Mouse (Mus musculus): ENCODE measurements around the gene Plekhg1.

The Plekhg1 gene

GRCm38 (mm10) chr10:3743826-3744225 is 3.7 kb downstream of the Plekhg1 start:
- no peak for DNase-seq

DNA sequence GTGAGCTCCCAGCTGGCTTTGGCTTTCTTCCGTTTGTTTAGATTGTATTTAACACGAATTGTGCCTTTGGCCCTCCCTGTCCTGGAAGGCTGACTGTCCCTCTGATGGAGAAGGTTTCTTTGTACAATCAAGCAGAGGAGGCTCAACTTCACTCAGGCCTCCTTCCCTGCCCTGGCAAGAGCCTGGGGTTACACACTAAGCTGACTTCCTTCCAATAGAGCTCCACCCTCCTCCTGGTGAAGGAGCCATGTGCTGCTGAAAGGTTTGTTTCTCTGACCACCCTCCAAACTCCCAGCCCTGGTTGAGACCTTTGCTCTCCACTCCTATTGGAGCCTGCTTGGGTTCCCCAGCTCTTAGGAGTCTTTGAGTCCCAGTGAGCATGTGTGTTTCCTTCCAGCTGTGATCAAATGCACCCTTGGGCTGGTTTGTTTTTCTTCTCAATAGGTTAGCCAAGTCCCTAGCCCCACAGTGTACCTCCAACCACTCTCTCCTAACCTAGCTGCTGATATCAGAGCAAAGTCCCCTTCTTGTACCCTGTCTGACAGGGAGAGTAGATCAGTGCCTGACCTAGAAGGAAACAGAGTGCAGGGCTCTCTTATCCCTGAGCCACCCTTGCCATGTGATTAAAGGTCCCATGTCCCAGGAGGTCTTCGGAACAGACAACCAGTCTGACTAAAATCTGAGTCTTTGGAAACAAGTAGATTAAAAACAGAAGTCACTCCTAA is 6.8 kb downstream of the Plekhg1 start:
- DNase-seq: no peak

DNA sequence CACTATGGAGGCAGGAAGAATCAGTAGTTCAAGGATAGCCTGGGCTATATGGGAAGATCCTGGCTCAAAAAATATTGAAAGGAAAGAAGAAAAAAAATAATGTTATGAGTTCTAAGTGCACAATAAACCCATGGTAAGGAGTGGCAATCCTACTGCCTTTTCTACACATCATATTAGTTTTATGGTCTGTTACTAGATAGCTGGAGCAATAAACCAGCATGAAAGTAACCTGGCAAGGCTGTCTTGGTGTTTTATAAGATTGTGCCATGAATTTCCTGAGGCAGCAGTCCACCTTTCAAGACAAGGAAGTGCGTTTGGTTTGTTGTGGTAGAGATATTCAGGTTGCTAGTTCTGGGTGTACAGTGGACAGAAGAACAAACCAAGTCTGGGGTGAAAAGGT is 9.4 kb downstream of the Plekhg1 start:
- no peak for DNase-seq

GRCm38 (mm10) chr10:3761992-3762391 is 21.8 kb downstream of the Plekhg1 start:
- DNase-seq: no peak

GRCm38 (mm10) chr10:3763199-3763598 is 23.0 kb downstream of the Plekhg1 start:
- DNase-seq: no peak

DNA sequence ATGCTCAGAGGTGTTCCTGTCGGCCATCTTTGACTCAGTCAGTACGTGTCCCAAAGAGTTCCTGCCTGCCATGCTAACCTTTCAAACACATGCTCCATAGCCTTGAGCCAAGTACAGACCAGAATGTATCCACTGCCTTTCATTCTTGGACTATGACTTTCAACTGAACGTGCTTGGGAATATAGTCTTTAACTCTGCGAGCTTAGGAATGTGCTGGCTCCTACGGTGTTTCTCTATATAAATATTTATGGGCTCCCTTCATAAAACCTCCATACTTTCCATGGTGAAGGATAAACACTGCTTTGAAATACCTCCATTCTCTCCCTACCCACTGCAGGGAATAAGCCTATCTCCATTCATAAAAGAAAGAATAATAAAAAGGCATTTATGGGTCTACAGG is 29.0 kb downstream of the Plekhg1 start:
- DNase-seq: no peak

DNA sequence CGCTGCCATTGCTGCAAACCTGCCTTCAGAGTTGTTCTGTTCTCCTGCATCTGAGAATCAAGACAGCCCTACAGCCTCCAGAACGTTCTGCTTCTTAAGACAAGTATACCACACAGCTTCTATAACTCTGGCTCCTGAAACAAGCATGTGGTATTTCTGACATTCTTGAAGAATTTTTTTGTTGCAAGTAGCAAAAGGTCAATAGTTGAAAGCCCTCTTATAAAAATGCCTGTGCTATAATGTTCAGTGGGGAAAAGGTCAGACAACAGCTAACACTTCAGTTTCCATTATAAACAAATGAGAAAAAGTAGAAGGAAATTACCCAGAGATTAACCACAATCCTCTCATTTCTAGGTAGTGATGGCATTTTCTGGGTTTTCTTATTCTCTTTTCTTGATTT is 34.2 kb downstream of the Plekhg1 start:
- DNase-seq: no peak

- DNase-seq: no peak
These were observed 36.6 kb downstream of the Plekhg1 start for GRCm38 (mm10) chr10:3776761-3777160.

DNA sequence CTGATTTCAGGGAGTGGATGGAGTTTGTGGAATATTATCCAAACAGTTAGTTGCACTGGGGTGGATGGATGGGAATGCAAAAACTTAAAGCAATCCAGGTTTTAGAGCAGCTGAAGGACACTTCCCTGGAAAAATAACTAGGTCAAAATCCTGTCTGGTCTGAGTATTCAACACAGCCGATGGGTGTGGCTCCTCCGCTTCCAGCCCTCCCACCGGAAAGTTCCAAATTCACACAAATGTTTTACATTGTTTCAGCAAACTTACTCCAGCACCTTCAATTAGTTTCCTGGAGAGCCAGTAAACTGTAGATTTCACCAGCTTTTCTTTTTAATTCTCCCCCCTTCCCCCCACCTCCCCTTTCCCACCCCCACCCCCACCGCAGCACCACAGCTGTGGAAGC is 45.2 kb downstream of the Plekhg1 start:
- no peak for DNase-seq

- DNase-seq: no peak
These were observed 46.4 kb downstream of the Plekhg1 start for GRCm38 (mm10) chr10:3786531-3786930.

DNA sequence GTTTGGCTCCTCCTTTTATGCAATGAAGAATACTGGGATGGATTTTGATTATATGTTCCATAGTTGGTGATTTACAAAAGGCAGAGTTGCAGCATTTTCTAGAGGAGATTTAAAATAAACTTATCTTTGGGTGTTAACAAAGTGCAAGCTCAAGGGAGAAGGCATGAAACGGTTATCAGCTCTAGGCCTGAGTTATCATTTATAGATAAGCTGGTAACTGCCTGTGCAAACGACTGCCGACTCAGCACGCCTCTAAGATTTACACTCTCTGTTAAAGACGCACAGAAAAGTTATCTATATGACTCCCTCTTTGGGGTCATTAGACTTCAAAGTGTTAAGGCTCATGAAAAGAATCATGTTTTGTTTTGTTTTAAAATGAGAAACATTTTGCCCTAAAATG is 46.8 kb downstream of the Plekhg1 start:
- no peak for DNase-seq

DNA sequence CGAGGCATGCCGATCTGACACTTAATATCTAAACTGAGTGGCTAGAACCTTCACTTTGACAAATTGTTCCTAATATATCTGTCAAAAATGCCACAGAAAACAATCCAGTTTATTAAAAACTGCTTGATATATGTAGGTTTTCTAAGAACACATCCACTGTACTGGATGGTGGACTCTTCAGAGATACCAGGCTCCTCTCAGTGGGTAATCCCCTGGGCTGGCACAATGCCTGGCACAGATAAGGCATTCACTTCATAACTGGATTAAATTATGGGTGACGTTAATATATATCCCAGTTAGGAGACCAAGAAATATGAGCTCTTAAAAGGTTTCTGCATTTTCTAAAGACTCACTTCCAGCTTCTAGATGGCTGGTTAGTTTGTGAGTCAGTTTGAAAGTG is 53.7 kb downstream of the Plekhg1 start:
- no peak for DNase-seq

GRCm38 (mm10) chr10:3799455-3799854 is 59.3 kb downstream of the Plekhg1 start:
- no peak for DNase-seq

- no peak for DNase-seq
These were observed 61.1 kb downstream of the Plekhg1 start for GRCm38 (mm10) chr10:3801254-3801653.

GRCm38 (mm10) chr10:3805334-3805733 is 65.2 kb downstream of the Plekhg1 start:
- DNase-seq: no peak

DNA sequence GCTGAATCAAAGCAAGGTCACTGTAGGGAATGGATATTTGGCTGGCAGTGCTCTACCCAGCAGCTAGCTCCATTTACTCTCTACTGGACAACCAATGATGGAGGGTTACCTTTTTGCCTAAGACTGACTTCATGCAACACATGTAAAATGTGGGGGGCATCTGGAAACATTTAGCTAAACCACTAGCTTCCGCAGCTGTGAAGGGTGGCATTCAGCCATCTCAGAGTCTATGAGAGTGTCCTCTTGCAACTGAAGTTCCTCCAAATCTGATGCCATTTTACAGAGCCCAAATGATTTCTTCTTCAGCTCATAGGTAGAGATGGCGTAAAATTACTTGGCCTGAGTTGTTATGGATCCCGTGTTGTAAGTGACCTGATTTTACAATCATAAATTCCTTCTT is 67.8 kb downstream of the Plekhg1 start:
- DNase-seq: no peak

DNA sequence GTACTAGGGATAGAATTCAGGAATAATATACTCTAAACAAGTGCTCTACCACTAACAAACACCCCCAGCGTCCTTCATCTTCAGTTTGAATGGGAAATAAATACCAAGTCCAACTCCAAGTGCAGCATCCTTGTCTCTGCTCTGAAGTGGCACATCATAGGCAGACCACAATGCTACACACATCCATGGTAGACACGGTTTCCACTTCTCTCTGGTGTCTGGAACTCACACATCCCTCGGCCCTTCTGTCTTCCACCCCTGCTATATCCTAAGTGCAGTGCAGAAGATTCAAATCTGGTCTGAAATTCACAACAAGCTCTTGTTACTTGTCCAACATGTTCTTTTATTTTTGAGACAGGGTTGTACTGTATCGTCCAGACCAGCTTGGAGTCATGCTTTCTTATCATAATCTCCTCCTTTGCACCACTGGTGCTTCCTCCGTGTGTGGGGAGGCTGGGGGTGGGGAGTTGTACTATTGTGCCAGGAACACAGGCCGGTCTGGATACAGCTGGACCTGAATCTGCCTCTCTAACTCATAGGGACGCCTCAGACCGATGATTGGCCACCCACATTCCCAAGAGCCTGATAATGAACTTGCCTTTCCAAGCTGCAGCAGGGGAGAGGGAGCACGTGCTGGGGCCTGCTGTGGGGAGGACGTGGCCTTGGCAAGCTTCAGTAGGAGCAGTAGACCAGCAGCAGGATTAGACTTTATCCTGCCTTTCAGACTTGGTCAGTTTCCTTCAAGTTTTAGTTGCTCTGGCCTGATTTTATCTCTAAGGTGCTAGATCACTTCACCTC is 70.5 kb downstream of the Plekhg1 start:
- DNase-seq: no peak

DNA sequence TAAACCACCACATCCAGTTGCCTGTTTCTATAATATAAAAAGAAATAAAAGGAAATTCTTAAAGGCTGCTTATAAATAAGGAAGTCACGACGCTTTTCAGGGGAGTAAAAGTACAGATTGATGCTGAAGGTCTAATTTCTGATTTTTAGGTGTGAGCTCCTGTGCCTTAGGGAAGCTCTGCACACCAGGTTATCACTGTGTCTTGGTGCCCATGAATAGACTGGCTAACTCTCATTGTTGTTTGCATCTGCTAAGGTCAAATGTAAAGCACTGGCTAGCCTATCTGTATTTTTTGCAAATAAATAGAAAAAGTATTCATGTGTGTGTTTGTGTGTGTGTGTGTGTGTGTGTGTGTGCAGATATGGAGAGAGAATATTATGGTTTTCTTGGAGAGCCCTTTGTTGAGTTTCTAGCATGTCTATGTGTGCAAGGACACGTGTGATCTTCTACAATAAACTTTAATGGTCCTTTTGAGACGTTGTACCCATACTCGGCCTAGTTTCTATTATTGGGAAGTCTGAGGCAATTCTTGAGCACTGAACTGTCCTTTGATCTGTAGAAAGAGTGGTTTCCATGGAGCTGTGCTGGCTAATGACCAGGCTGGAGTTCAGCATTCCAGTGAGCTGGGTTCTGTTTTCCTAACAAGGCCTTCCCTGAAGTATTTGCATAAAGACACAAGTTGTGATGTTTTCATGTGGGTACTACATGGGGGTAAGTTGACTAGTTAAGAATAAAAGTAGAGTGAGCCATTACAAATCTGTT is 79.0 kb downstream of the Plekhg1 start:
- no peak for DNase-seq

DNA sequence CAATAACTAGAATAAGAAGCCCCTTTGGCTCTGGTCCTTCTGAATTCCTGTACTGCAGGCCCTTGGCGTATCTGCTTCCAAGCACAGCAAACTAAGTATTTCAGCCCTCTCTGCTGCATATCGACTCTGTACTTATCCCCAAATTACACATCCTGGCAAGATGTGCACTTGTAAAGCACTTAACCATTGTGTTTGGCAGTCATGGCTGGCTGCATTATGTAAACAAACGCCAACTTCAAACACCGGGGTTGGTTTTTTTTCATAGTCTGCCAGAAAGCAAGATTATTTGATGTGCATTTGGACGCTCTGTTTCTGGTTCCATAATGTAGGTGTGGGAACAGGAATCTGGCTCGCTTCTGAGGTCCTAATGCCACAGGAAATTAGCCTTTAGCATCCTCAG is 83.7 kb downstream of the Plekhg1 start:
- DNase-seq: no peak

DNA sequence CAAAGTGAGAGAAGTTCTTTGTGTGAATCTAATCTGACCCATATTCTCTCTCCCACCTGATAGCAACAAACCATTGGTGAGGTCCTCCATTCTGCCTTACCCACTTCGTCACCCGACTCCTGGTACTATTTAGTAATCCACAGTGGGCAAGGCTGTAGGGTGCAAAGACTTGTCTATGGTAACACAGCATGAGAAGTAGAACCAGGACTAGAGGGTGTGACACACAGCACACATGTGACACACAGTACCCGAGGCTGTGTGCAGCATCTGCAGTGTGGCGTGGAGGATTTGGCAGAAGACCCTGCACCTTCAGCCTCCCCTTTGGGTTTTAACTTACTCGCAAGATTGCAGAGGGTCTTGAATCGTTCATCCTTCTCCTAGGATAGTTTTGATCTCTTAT is 85.9 kb downstream of the Plekhg1 start:
- DNase-seq: no peak

GRCm38 (mm10) chr10:3827368-3827767 is 87.2 kb downstream of the Plekhg1 start:
- DNase-seq: no peak

- no peak for DNase-seq
These were observed 89.3 kb downstream of the Plekhg1 start for GRCm38 (mm10) chr10:3829472-3829871.

GRCm38 (mm10) chr10:3830618-3831017 is 90.5 kb downstream of the Plekhg1 start:
- no peak for DNase-seq
